Mouse (Mus musculus) mouse trophoblast stem cell (cell line): ENCODE results near the gene Sgms1.
"Not testable (repeated sequence)": the region's sequence is repeated elsewhere in the genome, so short reads cannot be mapped to it uniquely, and the experiment has no call there.

ENCODE experiments used
- in situ Hi-C, 2 experiments: fragments of 300-500 bp; cut with MseI, MboI; formaldehyde crosslinking; loops; 2 replicates in 1 of 2; 3 replicates in 1 of 2; pipeline ENCODE4 v1.15.1; 2025

The Sgms1 gene

GRCm38 (mm10) chr19:32326156-32326555 is 63.4 kb downstream of the Sgms1 start:
- in situ Hi-C loops = no loop called here

- in situ Hi-C loops = no loop called here
Observed at GRCm38 (mm10) chr19:32325100-32325768, 64.3 kb downstream of the Sgms1 start.

GRCm38 (mm10) chr19:32324550-32324949 is 65.0 kb downstream of the Sgms1 start:
- in situ Hi-C loops = no loop called here

- in situ Hi-C loops = no loop called here
Observed at GRCm38 (mm10) chr19:32323070-32323469, 66.4 kb downstream of the Sgms1 start.

GRCm38 (mm10) chr19:32322429-32323035 is 67.0 kb downstream of the Sgms1 start:
- in situ Hi-C loops = no loop called here

GRCm38 (mm10) chr19:32320366-32320666 is 69.2 kb downstream of the Sgms1 start:
- in situ Hi-C loops = no loop called here

GRCm38 (mm10) chr19:32319531-32320365 is 69.8 kb downstream of the Sgms1 start:
- in situ Hi-C loops = no loop called here

GRCm38 (mm10) chr19:32319057-32319456 is 70.5 kb downstream of the Sgms1 start:
- in situ Hi-C loops = no loop called here

- in situ Hi-C loops = not testable (repeated sequence)
Observed at GRCm38 (mm10) chr19:32317347-32317746, 72.2 kb downstream of the Sgms1 start.

GRCm38 (mm10) chr19:32313304-32313703 is 76.2 kb downstream of the Sgms1 start:
- in situ Hi-C loops = no loop called here

- in situ Hi-C loops = no loop called here
Observed at GRCm38 (mm10) chr19:32311762-32312161, 77.8 kb downstream of the Sgms1 start.

- in situ Hi-C loops = no loop called here
Observed at GRCm38 (mm10) chr19:32311063-32311462, 78.5 kb downstream of the Sgms1 start.

- in situ Hi-C loops = no loop called here
Observed at GRCm38 (mm10) chr19:32310483-32310882, 79.0 kb downstream of the Sgms1 start.

GRCm38 (mm10) chr19:32309346-32309745 is 80.2 kb downstream of the Sgms1 start:
- in situ Hi-C loops = no loop called here

- in situ Hi-C loops = no loop called here
Observed at GRCm38 (mm10) chr19:32308311-32308710, 81.2 kb downstream of the Sgms1 start.

GRCm38 (mm10) chr19:32304898-32305297 is 84.6 kb downstream of the Sgms1 start:
- in situ Hi-C loops = no loop called here

GRCm38 (mm10) chr19:32304008-32304873 is 85.3 kb downstream of the Sgms1 start:
- in situ Hi-C loops = no loop called here

- in situ Hi-C loops = no loop called here
Observed at GRCm38 (mm10) chr19:32302835-32303381, 86.6 kb downstream of the Sgms1 start.

- in situ Hi-C loops = no loop called here
Observed at GRCm38 (mm10) chr19:32301568-32301967, 87.9 kb downstream of the Sgms1 start.

GRCm38 (mm10) chr19:32298221-32298620 is 91.3 kb downstream of the Sgms1 start:
- in situ Hi-C loops = no loop called here

- in situ Hi-C loops = no loop called here
Observed at GRCm38 (mm10) chr19:32296863-32297262, 92.7 kb downstream of the Sgms1 start.

GRCm38 (mm10) chr19:32295581-32295980 is 93.9 kb downstream of the Sgms1 start:
- in situ Hi-C loops = no loop called here
